Mouse (Mus musculus) layer of hippocampus, adult 2 months (tissue): Measurements from ENCODE around the gene Rabep1. TPM values are rescaled to one million over a fixed set of nuclear protein-coding genes. Genes with fewer than 3 reads are reported as not detected.
A peak's percentile ranks its signal among the peaks of the same experiment; 100 is the strongest.

ENCODE experiments used
- DNase-seq, 2 experiments: peaks; one replicate each; pipeline ENCODE4 v3.0.0; 2022; ENCODE audit warnings: low spot score in 2 of 2
- H3K27ac ChIP-seq: fragments of 200-600 bp; 2 replicates; pipeline ENCODE4 v1.8.1; 2022
- H3K4me3 ChIP-seq: fragments of 200-600 bp; 2 replicates; pipeline ENCODE4 v1.8.1; 2022; ENCODE audit warnings: mild to moderate bottlenecking
- CTCF ChIP-seq: fragments of 200-600 bp; conservative IDR thresholded peaks from 2 replicates; pipeline ENCODE4 v1.8.1; 2022; ENCODE audit warnings: antibody characterized with exemption, mild to moderate bottlenecking, moderate library complexity
- total RNA-seq, 2 experiments: library from RNA; stranded (reverse); gene quantifications; 2 replicates each; pipeline ENCODE4 v1.2.3; 2021

The Rabep1 gene
- total RNA-seq, 2 experiments from 2014 or later, result 122 to 124 TPM

- no peak for TF ChIP-seq CTCF
- Histone ChIP-seq H3K4me3 (no peak overlapping the region), H3K27ac (no peak overlapping the region)
- DNase-seq, result no peak
Measured at GRCm38 (mm10) chr11:70943651-70944050, 99.1 kb downstream of the Rabep1 start.

GRCm38 (mm10) chr11:70944935-70945817 lies 100.6 kb downstream of the Rabep1 start:
- Histone ChIP-seq H3K27ac (peak overlapping the region; percentile 28), H3K4me3 (no peak overlapping the region)
- DNase-seq, result no peak
- TF ChIP-seq CTCF, result no peak

GRCm38 (mm10) chr11:70954711-70955110 lies 110.1 kb downstream of the Rabep1 start:
- H3K4me3 ChIP-seq, result no peak overlapping the region
- no peak overlapping the region for H3K27ac ChIP-seq
- no peak for TF ChIP-seq CTCF
- no peak for DNase-seq

GRCm38 (mm10) chr11:70960786-70961554 lies 116.4 kb downstream of the Rabep1 start:
- TF ChIP-seq CTCF, result no peak

GRCm38 (mm10) chr11:70964222-70964907 lies 119.8 kb downstream of the Rabep1 start:
- Histone ChIP-seq H3K4me3 (no peak overlapping the region), H3K27ac (peak overlapping the region; percentile 40; the same call in 1 of the 2 replicates)
- no peak for DNase-seq
- TF ChIP-seq CTCF, result no peak

More at GRCm38 (mm10) chr11:70960786-70961554, 116.4 kb downstream of the Rabep1 start:
- DNase-seq, result no peak
- H3K27ac ChIP-seq, result peak overlapping the region; percentile 54; the same call in 1 of the 2 replicates
- no peak overlapping the region for H3K4me3 ChIP-seq

GRCm38 (mm10) chr11:70969271-70969794 lies 124.8 kb downstream of the Rabep1 start:
- peak in 1 of 2 experiments; percentile 27 for DNase-seq
- no peak for TF ChIP-seq CTCF
- H3K4me3 ChIP-seq, result peak overlapping the region; percentile 91

GRCm38 (mm10) chr11:70969821-70970559 lies 125.4 kb downstream of the Rabep1 start, which contains the start of the genes Nup88 and Rpain:
Gene Nup88 (minus strand): TSS chr11:70969973.
Gene Rpain (plus strand): TSS chr11:70970213.
- peak within 1 kb of the TSS; percentile 98 for H3K27ac ChIP-seq
- H3K4me3 ChIP-seq, result peak within 1 kb of the TSS; percentile 91
- peak; percentile 92 to 95 for DNase-seq
- no peak for TF ChIP-seq CTCF

More at GRCm38 (mm10) chr11:70969271-70969794, 124.8 kb downstream of the Rabep1 start:
- H3K27ac ChIP-seq, result peak overlapping the region; percentile 98

GRCm38 (mm10) chr11:70970560-70971540 lies 126.3 kb downstream of the Rabep1 start:
- Histone ChIP-seq H3K4me3 (peak overlapping the region; percentile 91), H3K27ac (peak overlapping the region; percentile 91)
- no peak for DNase-seq
- TF ChIP-seq CTCF, result peak; percentile 37

GRCm38 (mm10) chr11:70972586-70972985 lies 128.0 kb downstream of the Rabep1 start:
- Histone ChIP-seq H3K27ac (no peak overlapping the region), H3K4me3 (no peak overlapping the region)
- no peak for TF ChIP-seq CTCF
- DNase-seq, result no peak

GRCm38 (mm10) chr11:70973947-70974346 lies 129.4 kb downstream of the Rabep1 start:
- H3K4me3 ChIP-seq, result no peak overlapping the region
- TF ChIP-seq CTCF, result peak; percentile 59
- DNase-seq, result no peak
- H3K27ac ChIP-seq, result no peak overlapping the region
